Mouse (Mus musculus) megakaryocyte, embryonic 14.5 days (primary cell): Measurements from ENCODE around the gene Gys2.

ENCODE experiments used
- FLI1 ChIP-seq: IDR thresholded peaks from 2 replicates; pipeline ENCODE4 v1.6.1; 2012; ENCODE audit warnings: low read length, inconsistent platforms, mixed read lengths
- GATA1 ChIP-seq: IDR thresholded peaks from 3 replicates; pipeline ENCODE4 v1.6.1; 2012; ENCODE audit warnings: mixed read lengths, low read length, inconsistent platforms, borderline replicate concordance

DNA sequence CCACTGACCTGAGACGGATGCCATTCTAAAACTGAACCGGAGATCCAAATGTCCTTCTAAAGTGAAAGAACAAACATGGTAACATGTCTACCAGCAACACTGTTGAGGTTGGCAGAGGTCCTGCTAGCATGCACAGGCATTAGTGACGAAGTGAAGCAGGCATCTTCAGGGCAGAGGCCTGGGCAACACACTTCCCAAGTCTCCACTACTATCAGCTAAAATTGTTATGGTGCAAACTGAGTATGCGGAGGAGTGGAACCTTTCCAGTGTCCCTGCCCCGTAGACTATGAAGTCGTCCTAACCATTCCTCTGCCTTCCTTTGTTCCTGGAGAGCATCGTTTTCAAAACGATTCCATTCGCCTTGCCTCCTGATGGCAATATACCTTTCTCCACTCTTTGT lies 88.4 kb downstream of the Gys2 start:
- TF ChIP-seq FLI1: no peak
- TF ChIP-seq GATA1: no peak
